Mouse (Mus musculus) cerebellum, postnatal 14 days (tissue): ENCODE data around the gene Pdgfb.

Source experiments
- DNase-seq, 2 experiments: peaks; one replicate each; pipeline ENCODE4 v3.0.0; 2021; ENCODE audit warnings: mixed read lengths in 2 of 2

The Pdgfb gene

DNA sequence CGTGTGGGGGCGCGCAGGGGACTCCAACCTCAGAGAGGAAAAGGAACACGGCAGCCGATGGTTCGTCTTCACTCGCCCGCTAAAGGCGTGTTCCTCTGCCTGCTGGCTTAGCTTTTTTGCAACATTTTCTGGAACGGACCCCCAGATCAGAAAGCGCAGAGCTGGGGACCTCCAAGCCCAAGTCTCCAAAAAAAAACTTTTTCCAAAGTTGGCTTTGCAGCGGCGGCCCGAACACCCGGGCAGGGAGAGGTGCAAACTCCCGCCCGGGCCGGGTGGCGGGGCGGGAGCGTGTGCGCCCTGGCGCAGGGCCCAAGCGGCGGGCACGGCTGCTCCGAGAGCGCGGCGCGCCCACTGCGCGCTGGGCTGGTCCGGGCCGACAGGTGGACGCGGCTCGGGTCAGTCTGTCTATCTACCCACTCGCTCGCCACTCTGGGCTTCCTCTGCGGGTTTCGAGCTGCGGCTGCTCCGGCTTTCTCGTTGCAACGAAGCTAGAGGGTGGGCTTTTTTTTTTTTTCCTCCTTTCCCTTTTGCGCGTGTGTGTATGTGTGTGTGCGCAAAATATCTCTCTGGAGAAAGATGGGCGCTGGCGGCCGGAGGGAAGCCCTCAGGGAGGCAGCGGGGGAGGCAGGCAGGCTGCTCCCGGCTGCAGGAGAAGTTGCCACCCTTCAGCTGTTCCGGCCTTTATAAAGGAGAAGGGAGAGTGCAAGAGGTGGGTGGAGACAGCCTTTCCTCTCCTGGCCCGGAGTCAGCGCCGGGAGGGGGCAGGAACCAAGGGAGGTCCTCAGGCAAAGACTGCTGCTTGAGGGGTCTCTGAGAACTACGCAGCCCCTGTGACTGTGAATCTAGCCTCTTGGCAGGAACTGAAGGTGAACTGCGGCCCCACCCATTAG, at the start of gene Pdgfb:
Gene Pdgfb (minus strand): TSS at position 657 of the 890 bp plus-strand sequence.
- DNase-seq, result peak; percentile 53 to 57

DNA sequence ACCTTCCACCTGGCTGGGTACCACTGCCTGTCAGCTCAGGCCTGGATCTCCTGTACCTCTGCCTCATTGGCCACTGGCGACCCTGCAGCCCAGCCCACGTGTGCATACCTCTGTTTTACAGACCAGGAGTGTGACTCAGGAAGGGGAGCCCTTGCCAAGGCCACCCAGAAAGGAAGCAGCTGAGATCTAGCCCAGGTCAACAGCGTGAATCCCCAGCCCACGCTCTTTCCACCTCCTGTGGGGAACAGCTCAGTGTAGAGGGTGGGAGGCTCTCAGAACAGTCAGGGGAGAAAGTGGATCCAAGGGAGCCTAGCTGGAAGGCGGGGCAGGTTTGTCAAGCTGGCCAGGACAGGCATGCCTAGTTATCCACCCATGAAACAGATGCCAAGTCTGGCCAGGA, 48.0 kb upstream of the Pdgfb start:
- DNase-seq, result no peak

DNA sequence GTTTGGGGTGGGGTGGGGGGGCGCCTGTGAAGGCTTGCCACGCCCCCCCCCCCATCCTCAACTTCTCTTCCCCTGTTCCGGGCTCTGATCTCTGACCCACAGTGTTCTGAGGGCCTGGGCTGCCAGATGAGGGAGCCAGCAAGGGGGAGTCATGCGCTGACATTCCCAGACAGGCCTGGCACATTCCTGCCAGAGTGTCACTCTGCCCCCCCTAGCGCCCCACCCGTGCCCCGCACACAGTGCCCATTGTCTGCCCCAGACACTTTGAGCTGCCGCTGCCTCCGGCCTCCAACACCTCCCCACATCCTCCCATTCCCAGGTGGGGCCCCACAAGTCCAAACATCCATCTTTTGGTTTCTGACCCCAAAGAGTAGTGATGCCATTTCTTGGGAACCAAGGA, 47.6 kb upstream of the Pdgfb start:
- no peak for DNase-seq

DNA sequence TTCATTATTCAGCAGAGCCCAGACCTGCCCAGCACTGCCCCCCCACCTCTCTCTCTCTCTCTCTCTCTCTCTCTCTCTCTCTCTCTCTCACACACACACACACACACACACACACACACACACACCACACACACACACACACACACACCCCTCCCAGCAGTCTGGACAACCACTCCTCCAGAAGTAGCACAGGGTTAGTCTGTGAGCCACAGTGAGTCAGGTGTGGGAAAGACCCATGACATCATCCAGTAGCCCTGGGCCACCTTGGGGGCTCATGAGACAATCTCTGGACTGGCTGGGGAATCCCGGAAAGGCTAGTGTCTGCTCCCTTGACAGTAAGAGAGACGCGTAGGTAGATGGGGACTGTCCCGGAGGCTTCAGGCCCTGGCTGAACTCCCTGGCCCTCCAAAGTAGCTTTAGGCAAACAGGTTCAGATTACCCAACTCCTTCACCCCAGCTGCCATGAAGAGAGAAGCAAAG, 46.3 kb upstream of the Pdgfb start:
- no peak for DNase-seq

DNA sequence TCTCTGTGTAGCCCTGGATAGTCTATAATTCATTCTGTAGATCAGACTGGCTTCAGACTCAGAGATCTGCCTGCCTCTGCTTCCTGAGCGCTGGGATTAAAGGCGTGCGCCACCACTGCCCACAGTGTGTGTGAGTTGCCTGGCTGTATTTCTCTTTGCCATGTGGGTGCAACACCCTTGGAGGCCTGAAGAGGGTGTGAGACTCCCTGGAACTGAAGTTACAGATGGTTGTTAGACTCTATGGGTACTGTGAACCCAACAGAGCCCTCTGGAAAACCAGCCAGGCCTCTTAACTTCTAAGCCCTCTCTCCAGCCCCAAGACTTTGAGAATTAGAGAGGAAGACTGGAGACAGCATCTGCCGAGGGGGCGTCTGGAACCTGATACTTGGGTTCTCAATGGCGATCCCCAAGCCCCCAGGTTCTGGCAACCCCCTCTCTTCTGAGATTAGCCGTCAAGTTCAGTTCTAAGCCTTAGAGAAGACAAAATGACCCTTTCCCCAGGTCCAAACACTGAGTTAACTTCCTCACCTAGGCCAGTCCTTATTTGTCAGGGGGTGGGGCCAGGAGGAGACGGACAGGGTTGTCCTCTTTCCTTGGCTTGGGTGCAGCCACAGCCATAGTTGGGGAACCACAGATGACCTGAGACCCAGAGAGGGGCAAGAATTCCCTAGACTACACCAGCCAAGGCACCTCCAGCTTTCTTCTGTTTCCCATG, 45.7 kb upstream of the Pdgfb start:
- no peak for DNase-seq

DNA sequence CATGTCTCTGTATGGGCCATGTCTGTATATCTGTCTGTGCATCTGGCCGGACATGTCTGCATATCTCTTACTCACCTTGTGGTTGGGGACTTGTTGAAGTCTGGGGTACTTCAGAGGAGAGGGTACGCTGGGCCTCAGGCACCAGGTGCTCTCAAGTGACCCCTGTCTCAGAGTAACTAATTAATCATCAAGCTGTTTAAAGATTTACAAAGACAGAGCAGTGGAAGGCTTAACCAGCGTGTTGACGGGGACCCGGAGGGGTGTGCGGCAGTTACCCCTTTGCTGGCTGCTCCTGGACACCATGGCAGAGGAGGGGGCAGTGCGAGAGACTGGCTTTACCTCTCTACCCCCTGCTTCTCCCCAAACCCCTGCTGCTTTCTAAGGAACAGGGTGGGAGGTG, 44.8 kb upstream of the Pdgfb start:
- DNase-seq, result no peak

DNA sequence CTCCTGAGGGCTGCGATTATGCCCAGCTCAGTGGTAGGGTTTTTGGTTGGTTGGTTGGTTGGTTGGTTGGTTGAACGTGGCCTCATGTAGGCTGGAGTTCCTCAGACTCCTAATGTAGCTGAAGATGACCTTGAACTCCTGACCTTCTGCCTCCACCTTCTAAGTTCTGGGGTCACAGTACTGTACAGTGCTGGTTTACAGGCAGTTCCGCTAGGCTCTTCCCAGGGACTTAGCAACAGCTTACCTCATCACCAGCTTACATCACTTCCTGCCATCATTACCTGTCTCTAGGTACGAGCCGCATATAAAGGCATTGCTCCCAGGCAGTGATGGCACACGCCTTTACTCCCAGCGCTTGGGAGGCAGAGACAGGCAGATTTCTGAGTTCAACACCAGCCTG, 43.4 kb upstream of the Pdgfb start:
- no peak for DNase-seq

DNA sequence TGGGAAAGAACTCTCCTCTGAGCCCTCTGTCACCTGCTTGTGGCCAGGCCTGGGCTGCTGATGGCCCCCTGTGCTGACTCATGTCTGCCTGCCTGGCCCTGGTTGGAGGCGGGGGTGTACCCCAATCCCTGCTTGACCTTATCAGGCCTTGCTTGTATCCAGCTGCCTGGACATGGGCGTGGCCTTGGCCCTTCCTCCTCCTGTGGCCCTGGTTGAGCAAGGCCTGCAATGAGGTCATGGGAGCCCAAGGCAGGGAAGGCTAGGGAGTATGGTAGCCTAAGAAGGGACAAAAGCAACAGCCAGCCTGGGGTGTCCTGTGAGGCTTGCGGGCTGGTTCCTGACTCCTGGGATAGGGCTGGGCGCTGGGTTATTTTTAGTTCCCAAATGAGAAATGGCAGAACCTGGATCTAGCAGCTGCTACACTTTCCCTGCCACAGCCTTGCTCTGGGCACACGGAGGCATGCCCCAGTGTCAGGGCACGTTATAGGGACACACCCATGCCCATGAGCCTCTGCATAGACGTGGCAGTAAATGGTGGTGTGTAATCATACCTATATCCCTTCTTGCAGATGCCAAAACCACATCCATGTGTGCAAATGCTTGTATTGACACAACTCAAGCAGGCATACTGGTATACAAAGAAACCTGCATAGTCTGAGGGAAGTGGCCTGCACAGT, 39.4 kb upstream of the Pdgfb start:
- DNase-seq, result no peak

DNA sequence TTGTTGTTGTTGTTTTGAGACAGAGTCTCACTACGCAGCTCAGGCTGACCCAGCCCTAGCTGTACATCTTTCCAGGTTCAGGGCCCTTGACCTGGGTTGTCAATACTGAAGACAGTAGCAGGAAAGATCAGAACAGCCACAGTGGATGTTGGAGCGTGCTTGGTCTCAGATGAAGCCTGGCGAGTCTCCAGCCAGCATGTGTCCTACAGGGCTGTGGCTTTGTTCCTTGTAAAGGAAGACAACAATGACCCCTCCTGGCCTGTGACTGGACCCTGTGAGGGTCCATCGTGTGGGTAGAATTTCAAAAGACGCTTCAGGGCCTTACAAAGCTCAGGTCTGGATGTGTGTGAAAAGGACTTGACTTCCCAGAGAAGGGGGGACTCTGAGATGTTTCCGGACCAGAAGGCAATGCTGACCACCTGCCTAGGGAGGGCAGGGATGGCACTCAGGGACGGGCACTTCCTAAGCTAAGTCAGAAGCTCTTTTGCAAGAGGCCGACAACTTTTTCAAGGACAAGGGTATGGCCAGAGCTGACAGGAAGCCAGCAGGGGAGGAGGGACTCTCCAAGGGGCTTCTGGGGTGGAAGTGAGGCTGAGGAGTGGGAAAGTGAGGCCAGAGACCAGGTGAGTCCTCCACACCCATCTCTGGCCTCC, 38.7 kb upstream of the Pdgfb start:
- peak in 1 of 2 experiments; percentile 45 for DNase-seq

DNA sequence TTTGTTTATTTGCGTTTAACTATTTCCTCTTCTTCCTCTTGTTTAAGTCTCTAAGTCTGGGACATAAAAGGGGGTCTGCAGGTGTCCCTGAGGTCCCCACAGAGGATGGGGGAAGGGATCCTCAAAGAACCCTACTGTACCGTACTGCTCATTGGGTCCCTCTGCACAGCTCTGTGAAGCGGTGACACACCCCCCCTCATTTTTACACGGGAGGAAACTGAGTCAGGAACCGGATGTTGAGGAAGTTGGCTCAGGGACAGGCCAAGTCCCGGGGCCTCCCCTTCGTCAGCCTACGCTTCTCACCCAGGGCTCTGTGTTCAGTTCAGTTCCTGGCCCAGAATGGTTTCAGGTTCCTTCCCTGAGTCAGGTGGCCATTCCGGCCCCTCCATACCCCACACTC, 37.0 kb upstream of the Pdgfb start:
- DNase-seq, result no peak

DNA sequence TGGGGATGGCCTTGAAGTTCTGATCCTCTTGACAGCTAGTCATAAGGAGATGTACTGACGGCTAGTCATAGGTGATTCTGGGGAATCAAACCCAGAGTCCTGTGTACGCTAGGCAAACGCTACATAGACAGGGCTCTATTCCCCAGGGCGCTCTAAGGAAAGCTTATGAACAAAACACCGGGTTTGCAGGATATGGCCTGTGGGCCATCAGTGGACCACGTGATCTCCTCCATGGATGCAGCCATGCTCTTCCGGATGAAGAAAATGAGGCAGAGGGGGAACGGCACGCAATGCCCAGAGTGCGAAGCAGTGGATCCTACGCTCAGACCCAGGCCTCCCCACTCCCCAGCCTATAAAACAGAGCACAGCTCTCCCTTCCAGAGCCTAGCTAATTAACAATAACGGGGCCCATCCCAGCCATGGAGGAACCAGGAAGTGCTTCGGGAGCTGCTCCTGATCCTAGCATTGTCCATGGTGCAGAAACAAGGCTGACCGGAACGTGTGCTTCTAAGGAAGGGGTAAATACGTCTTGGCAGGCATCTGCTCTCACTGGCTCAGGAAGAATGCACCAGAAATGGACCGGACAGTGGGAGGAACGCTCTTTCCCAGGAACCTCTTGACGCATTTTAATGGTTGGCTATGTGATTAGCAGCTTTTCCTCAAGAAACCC, 36.5 kb upstream of the Pdgfb start:
- DNase-seq, result no peak

DNA sequence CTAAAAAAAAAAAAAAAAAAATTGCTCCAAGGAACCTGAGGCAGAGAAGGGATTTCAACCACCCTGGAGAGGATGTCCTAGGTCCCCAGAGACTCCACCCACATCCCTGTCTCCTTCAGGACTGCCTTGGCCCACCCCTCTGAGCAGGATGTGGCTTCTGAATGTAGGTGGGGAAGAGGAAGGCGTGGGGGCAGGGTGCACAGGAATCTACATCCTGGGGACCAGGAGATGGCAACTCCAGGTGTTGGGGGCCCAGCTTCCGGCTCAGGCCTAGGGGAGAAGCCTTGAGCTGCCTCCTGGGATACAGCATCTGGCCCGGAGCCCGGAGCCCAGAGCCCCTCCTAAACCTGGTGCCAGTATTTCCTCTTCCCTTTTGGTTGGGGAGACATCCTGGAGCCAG, 35.3 kb upstream of the Pdgfb start:
- no peak for DNase-seq

DNA sequence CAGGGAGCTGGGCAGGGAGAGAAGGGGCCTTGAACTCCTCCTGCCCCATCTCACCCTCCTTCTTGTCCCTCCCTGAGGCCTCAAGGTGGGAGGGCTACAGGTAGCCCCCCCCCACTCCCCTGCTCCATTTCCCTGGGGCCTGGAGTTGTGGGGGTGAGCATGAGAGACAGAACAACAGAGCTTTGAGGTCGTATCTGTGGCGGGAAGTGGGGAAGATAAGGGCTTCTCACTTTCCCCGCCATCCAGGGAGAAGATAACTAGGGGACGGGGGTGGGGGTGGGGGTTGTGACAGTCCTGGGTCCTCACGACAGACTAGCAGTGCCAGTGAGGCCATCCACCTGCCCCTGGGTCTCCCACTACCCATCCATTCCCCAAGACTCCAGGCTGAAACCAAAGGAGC, 33.2 kb upstream of the Pdgfb start:
- DNase-seq, result no peak

DNA sequence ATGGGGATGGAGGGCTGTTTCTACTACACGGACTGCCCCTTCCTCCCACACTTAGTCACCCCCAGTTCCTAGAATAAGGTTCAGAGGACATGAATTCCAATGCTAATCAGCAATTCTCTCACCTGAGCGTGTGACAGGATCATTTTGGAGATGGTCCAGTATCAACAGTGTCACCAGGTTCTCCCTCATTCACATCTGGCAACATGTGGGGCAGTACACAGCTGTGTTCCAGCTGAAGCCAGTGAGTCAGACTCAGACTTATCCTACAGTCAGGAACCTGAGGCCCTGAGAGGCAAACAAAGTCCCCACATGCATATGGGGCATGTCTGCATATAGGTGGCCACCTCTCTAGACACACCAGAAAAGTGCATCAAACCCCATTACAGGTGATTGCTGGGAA, 32.5 kb upstream of the Pdgfb start:
- DNase-seq, result no peak

DNA sequence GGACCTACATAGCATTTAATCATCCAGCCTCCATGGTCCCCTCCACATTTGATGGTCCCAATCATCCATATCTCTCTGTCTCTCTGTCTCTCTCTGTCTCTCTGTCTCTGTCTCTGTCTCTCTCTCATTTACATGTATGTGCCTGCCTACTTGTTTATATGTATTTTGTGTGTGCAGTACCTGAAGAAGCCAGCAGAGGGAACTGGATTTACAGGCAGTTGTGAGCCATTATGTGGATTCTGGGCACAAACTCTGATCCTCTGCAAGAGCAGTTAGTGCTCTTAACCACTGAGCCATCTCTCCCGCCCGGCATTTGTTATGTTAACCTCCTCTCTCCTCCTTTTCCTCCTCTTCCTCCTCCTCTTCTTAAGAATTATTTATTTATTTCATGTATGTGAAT, 31.0 kb upstream of the Pdgfb start:
- no peak for DNase-seq

DNA sequence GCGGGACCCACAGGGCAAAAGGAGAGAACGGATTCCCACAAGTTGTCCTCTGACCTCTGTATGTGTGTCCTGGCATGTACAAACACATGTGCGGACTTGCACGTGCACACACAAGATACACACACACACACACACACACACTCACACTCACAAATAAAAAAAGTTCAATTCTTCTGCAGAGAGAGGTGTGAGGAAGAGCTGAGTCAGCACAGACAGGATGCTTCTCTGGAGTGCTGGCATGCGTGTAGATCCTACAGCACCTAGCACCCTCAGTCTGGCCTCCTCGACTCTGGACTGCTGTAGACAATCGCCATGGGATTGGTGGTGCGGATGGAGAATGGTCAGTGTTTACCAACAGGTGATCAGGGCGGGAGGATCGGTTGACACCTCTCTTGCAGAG, 29.5 kb upstream of the Pdgfb start:
- no peak for DNase-seq

DNA sequence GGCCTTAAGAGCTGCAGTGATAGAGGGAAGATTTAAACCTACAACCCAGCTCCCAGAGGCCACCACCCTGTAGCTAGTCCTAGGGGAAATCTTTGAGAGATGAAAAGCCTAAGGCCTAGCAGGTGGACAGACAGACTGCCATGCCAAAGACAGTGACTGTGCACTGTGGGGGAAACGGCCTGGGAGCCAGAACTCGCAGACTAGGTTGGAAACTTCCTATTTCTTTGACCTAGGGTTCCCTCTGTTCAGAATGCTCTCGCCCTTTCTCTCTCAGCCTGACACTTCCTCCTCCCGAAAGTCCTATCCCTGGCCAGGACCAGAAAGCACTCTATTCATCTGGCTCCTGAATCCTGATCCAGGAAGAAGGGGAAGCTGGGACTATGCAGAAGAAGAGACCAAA, 27.4 kb upstream of the Pdgfb start:
- DNase-seq, result no peak

DNA sequence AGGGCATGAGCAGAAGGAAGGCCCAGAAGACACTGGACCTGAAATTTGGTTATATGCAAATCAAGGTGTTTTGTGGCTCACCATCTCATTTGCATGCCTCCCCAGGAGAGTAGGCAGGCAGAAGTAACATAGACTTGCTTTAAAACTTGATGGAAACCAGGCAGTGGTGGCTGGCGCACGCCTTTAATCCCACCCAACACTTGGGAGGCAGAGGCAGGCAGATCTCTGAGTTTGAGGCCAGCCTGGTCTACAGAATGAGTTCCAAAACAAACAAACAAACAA, 23.3 kb upstream of the Pdgfb start:
- DNase-seq, result no peak

DNA sequence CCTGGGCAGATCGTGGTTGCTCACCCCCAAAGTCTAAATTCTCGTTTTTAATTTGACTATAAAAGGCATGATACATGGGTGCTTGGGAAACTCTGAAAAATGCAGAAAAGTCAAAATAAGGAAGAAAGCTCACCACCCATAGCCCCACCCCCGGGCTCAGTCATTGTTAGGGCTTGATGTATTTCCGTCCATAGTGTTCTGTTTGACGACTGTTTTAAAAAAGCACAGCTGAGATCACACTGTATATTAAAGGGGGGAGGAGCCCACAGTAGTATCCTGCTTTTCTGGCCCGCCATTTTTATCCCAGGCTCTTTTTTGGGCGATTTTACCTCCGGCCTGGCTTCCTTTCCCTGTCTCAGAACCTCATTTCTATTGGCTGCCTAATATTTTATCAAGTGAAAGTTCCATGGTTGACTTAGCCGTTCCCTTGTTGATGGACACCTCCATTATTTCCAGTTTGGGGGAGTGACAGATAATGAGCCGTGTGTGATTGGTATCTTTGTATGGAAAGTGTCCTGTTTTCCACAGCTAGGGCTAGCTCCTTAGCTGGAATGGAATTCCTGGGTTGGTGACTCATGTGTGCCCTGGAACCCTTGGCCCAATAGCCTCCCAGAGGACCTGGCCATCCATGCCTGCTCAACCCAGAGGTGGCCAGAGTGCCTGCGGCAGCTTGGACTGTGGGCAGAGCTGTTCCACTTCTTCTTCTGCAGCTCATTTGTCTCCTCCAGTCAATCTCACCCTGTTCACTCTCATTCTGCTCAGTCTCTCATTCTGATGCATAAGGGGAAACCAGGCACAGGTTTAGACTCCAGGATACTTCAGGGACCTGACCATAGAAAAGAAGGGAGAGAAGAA, 22.7 kb upstream of the Pdgfb start:
- DNase-seq, result no peak

DNA sequence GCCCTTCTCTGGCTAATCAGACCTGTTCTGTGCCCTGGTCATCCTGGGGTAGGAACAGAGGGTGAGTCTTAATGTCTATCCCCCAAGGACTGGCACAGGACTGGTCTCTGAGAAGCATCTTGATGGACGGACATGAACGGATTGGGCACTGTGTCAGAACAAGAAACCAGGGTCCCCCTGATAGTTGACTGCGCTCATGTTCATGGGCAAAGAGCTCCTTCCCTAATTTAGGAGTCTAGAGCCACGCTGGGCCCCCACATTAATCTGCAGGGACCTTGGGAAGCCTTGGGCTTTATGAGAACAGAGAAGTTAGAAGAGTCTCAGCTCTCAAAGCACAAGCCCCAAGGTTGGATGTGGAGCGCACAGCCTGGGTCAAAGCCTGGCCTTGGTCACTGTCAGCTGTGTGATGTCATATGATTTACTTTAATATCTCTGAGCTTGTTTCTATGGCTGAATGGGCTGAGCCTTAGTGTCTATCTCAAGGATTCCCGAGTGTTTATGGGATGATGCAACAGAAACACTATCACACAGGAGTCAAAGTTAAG, 20.6 kb upstream of the Pdgfb start:
- DNase-seq, result no peak

DNA sequence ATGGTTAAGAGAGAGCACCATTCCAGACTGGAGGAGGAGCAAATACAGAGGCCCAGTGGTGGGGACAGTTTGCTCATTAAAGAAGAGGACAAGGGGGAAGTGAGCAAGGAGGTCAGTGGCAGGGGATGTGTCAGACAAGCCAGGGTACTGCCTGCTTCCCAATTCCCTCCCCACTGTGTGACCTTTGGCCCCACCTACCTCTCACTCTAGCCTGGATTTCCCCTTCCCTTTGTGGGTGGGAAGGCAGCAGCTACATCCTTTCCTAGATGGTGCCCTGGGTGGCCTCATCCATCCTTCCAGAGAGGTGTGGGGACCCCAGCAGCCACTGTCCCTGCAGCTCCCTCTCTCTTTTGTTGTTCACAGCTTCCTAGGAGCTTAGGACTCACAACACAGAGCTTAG, 20.1 kb upstream of the Pdgfb start:
- no peak for DNase-seq

DNA sequence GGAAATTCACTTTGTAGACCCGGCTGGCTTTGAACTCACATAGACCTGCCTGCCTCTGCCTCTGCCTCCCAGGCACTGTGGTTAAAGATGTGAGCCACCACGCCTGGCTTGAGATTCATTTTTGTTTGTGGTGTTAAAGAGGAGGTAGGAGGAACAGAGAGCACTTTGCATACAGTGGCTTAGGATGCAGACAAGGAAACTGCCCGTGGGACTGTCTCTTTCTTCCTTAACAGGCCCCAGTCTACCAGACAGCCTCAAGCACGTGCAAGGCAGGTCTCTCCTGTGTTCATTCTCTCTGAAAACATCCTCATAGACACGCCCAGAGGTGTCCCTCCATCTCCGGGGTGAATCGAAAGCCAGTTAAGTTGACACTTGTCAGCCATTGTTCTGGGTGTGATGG, 19.6 kb upstream of the Pdgfb start:
- no peak for DNase-seq
